Mouse (Mus musculus): ENCODE measurements around the gene Tac2. TPM values are rescaled to one million over a fixed set of nuclear protein-coding genes. Genes with fewer than 3 reads are reported as not detected.
A peak's percentile ranks its signal among the peaks of the same experiment; 100 is the strongest.

Gene Tac2
- total and polyA plus RNA-seq, 2 experiments from 2014 or later, result 0.23 TPM; not detected in 1

- WGBS, result 2% methylated on average over 39 of the region's 61 CpGs
- Histone ChIP-seq H3K27me3 (ENCODE audit: control insufficient read depth, insufficient read depth, low read length) (no peaks in the 10 kb centered on the region), H3K4me2 (ENCODE audit: low read depth, low read length) (peak within 1 kb of the TSS; percentile 84), H3K9me3 (replicated peaks; ENCODE audit: control insufficient read depth, low read length) (no peaks in the 10 kb centered on the region), H3K27ac (ENCODE audit: low read depth) (peak within 1 kb of the TSS; percentile 83), H3K4me3 (ENCODE audit: low read depth, low read length) (peak within 1 kb of the TSS; percentile 91), H3K36me3 (replicated peaks; ENCODE audit: control insufficient read depth, insufficient read depth, low read length) (peaks cover 30% of the 10 kb centered on the region), H3K4me1 (ENCODE audit: control insufficient read depth, insufficient read depth) (peaks cover 9% of the 10 kb centered on the region), H3K9ac (replicated peaks; ENCODE audit: low read depth, low read length) (peak within 1 kb of the TSS; percentile 97)
- peak; percentile 43 for TF ChIP-seq CTCF (IDR thresholded peaks at IDR 0.05; ENCODE audit: low read depth)
- TF ChIP-seq EP300 (IDR thresholded peaks at IDR 0.05; ENCODE audit: low read depth), result no peak
- peak; percentile 90 for ATAC-seq (ENCODE audit: insufficient read depth, low read depth)
- DNase-seq (ENCODE audit: low spot score), result peak; percentile 67
Measured at GRCm38 (mm10) chr10:127739083-127739660, 14.9 kb downstream of the Tac2 start, which contains the start of gene Zbtb39. TSS of gene Zbtb39 (plus strand) at chr10:127739538.

GRCm38 (mm10) chr10:127739661-127740161 is 15.4 kb downstream of the Tac2 start:
- no peak for TF ChIP-seq EP300 (IDR thresholded peaks at IDR 0.05; ENCODE audit: low read depth)
- no peak for TF ChIP-seq CTCF (IDR thresholded peaks at IDR 0.05; ENCODE audit: low read depth)
- H3K4me2 ChIP-seq (ENCODE audit: low read depth, low read length), result peak overlapping the region; percentile 84
- H3K9me3 ChIP-seq (replicated peaks; ENCODE audit: control insufficient read depth, low read length), result no peaks in the 10 kb centered on the region
- DNase-seq (ENCODE audit: low spot score) (no peak), ATAC-seq (ENCODE audit: insufficient read depth, low read depth) (peak; percentile 56)
- H3K27ac ChIP-seq (ENCODE audit: low read depth), result peak overlapping the region; percentile 83
- peak overlapping the region; percentile 91 for H3K4me3 ChIP-seq (ENCODE audit: low read depth, low read length)
- H3K9ac ChIP-seq (replicated peaks; ENCODE audit: low read depth, low read length), result peak overlapping the region; percentile 97
- H3K36me3 ChIP-seq (replicated peaks; ENCODE audit: control insufficient read depth, insufficient read depth, low read length), result peaks cover 34% of the 10 kb centered on the region
- H3K4me1 ChIP-seq (ENCODE audit: control insufficient read depth, insufficient read depth), result peaks cover 9% of the 10 kb centered on the region
- under 1% methylated on average over 41 of the region's 55 CpGs for WGBS
- no peaks in the 10 kb centered on the region for H3K27me3 ChIP-seq (ENCODE audit: control insufficient read depth, insufficient read depth, low read length)

- Histone ChIP-seq H3K4me3 (ENCODE audit: low read depth, low read length) (no peak overlapping the region), H3K27me3 (ENCODE audit: control insufficient read depth, insufficient read depth, low read length) (no peaks in the 10 kb centered on the region), H3K4me2 (ENCODE audit: low read depth, low read length) (no peak overlapping the region), H3K4me1 (ENCODE audit: control insufficient read depth, insufficient read depth) (peaks cover 9% of the 10 kb centered on the region), H3K9ac (replicated peaks; ENCODE audit: low read depth, low read length) (no peak overlapping the region), H3K27ac (ENCODE audit: low read depth) (no peak overlapping the region), H3K9me3 (replicated peaks; ENCODE audit: control insufficient read depth, low read length) (no peaks in the 10 kb centered on the region), H3K36me3 (replicated peaks; ENCODE audit: control insufficient read depth, insufficient read depth, low read length) (peaks cover 62% of the 10 kb centered on the region)
- TF ChIP-seq EP300 (IDR thresholded peaks at IDR 0.05; ENCODE audit: low read depth), result no peak
- peak; percentile 51 for TF ChIP-seq CTCF (IDR thresholded peaks at IDR 0.05; ENCODE audit: low read depth)
- ATAC-seq (ENCODE audit: insufficient read depth, low read depth) (no peak), DNase-seq (ENCODE audit: low spot score) (no peak)
- 67% methylated on average over 5 of the region's 5 CpGs for WGBS
Measured at GRCm38 (mm10) chr10:127744661-127745060, 20.4 kb downstream of the Tac2 start.

GRCm38 (mm10) chr10:127745886-127746285 is 21.6 kb downstream of the Tac2 start:
- TF ChIP-seq EP300 (IDR thresholded peaks at IDR 0.05; ENCODE audit: low read depth) (no peak), CTCF (IDR thresholded peaks at IDR 0.05; ENCODE audit: low read depth) (no peak)
- WGBS, result 69% methylated on average over 5 of the region's 5 CpGs
- no peak overlapping the region for H3K9ac ChIP-seq (replicated peaks; ENCODE audit: low read depth, low read length)
- H3K27ac ChIP-seq (ENCODE audit: low read depth), result no peak overlapping the region
- ATAC-seq (ENCODE audit: insufficient read depth, low read depth) (no peak), DNase-seq (ENCODE audit: low spot score) (no peak)
- H3K4me3 ChIP-seq (ENCODE audit: low read depth, low read length), result no peak overlapping the region
- no peaks in the 10 kb centered on the region for H3K27me3 ChIP-seq (ENCODE audit: control insufficient read depth, insufficient read depth, low read length)
- H3K4me1 ChIP-seq (ENCODE audit: control insufficient read depth, insufficient read depth), result peaks cover 1% of the 10 kb centered on the region; the same call in 1 of the 2 replicates
- no peaks in the 10 kb centered on the region for H3K9me3 ChIP-seq (replicated peaks; ENCODE audit: control insufficient read depth, low read length)
- peaks cover 62% of the 10 kb centered on the region for H3K36me3 ChIP-seq (replicated peaks; ENCODE audit: control insufficient read depth, insufficient read depth, low read length)
- no peak overlapping the region for H3K4me2 ChIP-seq (ENCODE audit: low read depth, low read length)

- no peaks in the 10 kb centered on the region; the same call in 1 of the 2 replicates for H3K4me1 ChIP-seq (ENCODE audit: control insufficient read depth, insufficient read depth)
- no peak for DNase-seq (ENCODE audit: low spot score)
- H3K4me3 ChIP-seq (ENCODE audit: low read depth, low read length), result no peak overlapping the region
- no peak overlapping the region for H3K27ac ChIP-seq (ENCODE audit: low read depth)
- no peak for ATAC-seq (ENCODE audit: insufficient read depth, low read depth)
- H3K4me2 ChIP-seq (ENCODE audit: low read depth, low read length), result 0 out of 2 replicates have a peak overlapping the region, but pooled peaks have one; percentile 2
- TF ChIP-seq CTCF (IDR thresholded peaks at IDR 0.05; ENCODE audit: low read depth), result no peak
- TF ChIP-seq EP300 (IDR thresholded peaks at IDR 0.05; ENCODE audit: low read depth), result no peak
- 81% methylated on average over 8 of the region's 8 CpGs for WGBS
- no peaks in the 10 kb centered on the region for H3K9me3 ChIP-seq (replicated peaks; ENCODE audit: control insufficient read depth, low read length)
- no peaks in the 10 kb centered on the region for H3K27me3 ChIP-seq (ENCODE audit: control insufficient read depth, insufficient read depth, low read length)
- peaks cover 51% of the 10 kb centered on the region for H3K36me3 ChIP-seq (replicated peaks; ENCODE audit: control insufficient read depth, insufficient read depth, low read length)
- H3K9ac ChIP-seq (replicated peaks; ENCODE audit: low read depth, low read length), result no peak overlapping the region
Measured at GRCm38 (mm10) chr10:127747254-127747653, 23.0 kb downstream of the Tac2 start.
